Mouse (Mus musculus) heart, adult 9 months (tissue): ENCODE data around the gene Tfcp2l1.

ENCODE experiments used
- DNase-seq, 2 experiments: peaks; one replicate each; pipeline ENCODE4 v3.0.0; 2022; ENCODE audit warnings: low spot score in 2 of 2

Tfcp2l1 gene

GRCm38 (mm10) chr1:118650771-118651080 is 23.0 kb downstream of the Tfcp2l1 start:
- DNase-seq: no peak

- no peak for DNase-seq
Observed at GRCm38 (mm10) chr1:118658716-118659115, 31.0 kb downstream of the Tfcp2l1 start.

GRCm38 (mm10) chr1:118660880-118661465 is 33.2 kb downstream of the Tfcp2l1 start:
- no peak for DNase-seq

- no peak for DNase-seq
Observed at GRCm38 (mm10) chr1:118663062-118663461, 35.3 kb downstream of the Tfcp2l1 start.

- DNase-seq: no peak
Observed at GRCm38 (mm10) chr1:118667536-118667935, 39.8 kb downstream of the Tfcp2l1 start.

- DNase-seq: no peak
Observed at GRCm38 (mm10) chr1:118672196-118672595, 44.5 kb downstream of the Tfcp2l1 start.

- no peak for DNase-seq
Observed at GRCm38 (mm10) chr1:118674176-118674575, 46.4 kb downstream of the Tfcp2l1 start.

GRCm38 (mm10) chr1:118681980-118682379 is 54.2 kb downstream of the Tfcp2l1 start:
- DNase-seq: no peak

GRCm38 (mm10) chr1:118683686-118684085 is 55.9 kb downstream of the Tfcp2l1 start:
- DNase-seq: no peak

GRCm38 (mm10) chr1:118687726-118688125 is 60.0 kb downstream of the Tfcp2l1 start:
- DNase-seq: no peak

- DNase-seq: no peak
Observed at GRCm38 (mm10) chr1:118689830-118690229, 62.1 kb downstream of the Tfcp2l1 start.

- DNase-seq: no peak
Observed at GRCm38 (mm10) chr1:118694436-118694835, 66.7 kb downstream of the Tfcp2l1 start.

GRCm38 (mm10) chr1:118697906-118698305 is 70.2 kb downstream of the Tfcp2l1 start:
- no peak for DNase-seq

- DNase-seq: no peak
Observed at GRCm38 (mm10) chr1:118699118-118699890, 71.6 kb downstream of the Tfcp2l1 start.

- DNase-seq: no peak
Observed at GRCm38 (mm10) chr1:118699961-118700360, 72.2 kb downstream of the Tfcp2l1 start.

GRCm38 (mm10) chr1:118711606-118712005 is 83.9 kb downstream of the Tfcp2l1 start:
- DNase-seq: no peak

GRCm38 (mm10) chr1:118716225-118716624 is 88.5 kb downstream of the Tfcp2l1 start:
- no peak for DNase-seq

GRCm38 (mm10) chr1:118718055-118718454 is 90.3 kb downstream of the Tfcp2l1 start:
- DNase-seq: no peak

- DNase-seq: no peak
Observed at GRCm38 (mm10) chr1:118719699-118720098, 92.0 kb downstream of the Tfcp2l1 start.

- no peak for DNase-seq
Observed at GRCm38 (mm10) chr1:118720474-118721095, 92.8 kb downstream of the Tfcp2l1 start.

- no peak for DNase-seq
Observed at GRCm38 (mm10) chr1:118727075-118727474, 99.3 kb downstream of the Tfcp2l1 start.

GRCm38 (mm10) chr1:118728796-118729195 is 101.1 kb downstream of the Tfcp2l1 start:
- DNase-seq: no peak
